ENCODE assay signal across 11 mouse cellular contexts in genomic region chr7:46376172-46377007, GRCm38 (mm10). TPM values are rescaled to one million over a fixed set of nuclear protein-coding genes. Genes with fewer than 3 reads are reported as not detected.
DNase-seq lines count a peak whose midpoint lies in the region; ATAC-seq and TF ChIP-seq lines count a peak whose summit lies in the region.
"Had no signal": no experiment of that assay in that cellular context is flagged by ENCODE, and none has a peak within 500 bp of the region (broad histone marks: within the 10 kb centered on the region; RNA-seq: fewer than 3 reads in every experiment).

Gene Myod1, plus strand, starts transcription at chr7:46376474.

- TF ChIP-seq CTCF in layer of hippocampus, adult 2 months (conservative IDR thresholded peaks at IDR 0.05): no peak

- H3K4me3 ChIP-seq in heart, embryonic 12.5 days: peak within 1 kb of the TSS; percentile 18
- peak within 1 kb of the TSS; percentile 46 for H3K4me3 ChIP-seq in embryonic facial prominence, embryonic 10.5 days
- H3K4me3 ChIP-seq in midbrain, embryonic 16.5 days (ENCODE audit: low read depth, low read length): peak within 1 kb of the TSS; percentile 29
- no peak within 1 kb of the TSS for H3K4me3 ChIP-seq in layer of hippocampus, adult 2 months

- no peak for ATAC-seq in heart, embryonic 12.5 days (ENCODE audit: insufficient number of reproducible peaks, low FRiP score)
- ATAC-seq in midbrain, embryonic 16.5 days: peak; percentile 27; the same call in 1 of the 2 replicates

- no peak within 1 kb of the TSS for H3K9ac ChIP-seq in heart, embryonic 12.5 days
- peak within 1 kb of the TSS; percentile 31; the same call in 1 of the 2 replicates for H3K9ac ChIP-seq in midbrain, embryonic 16.5 days (ENCODE audit: low read depth, low read length)

- peaks cover 96% of the 10 kb centered on the region for H3K27me3 ChIP-seq in heart, embryonic 12.5 days (replicated peaks)
- H3K27me3 ChIP-seq in embryonic facial prominence, embryonic 10.5 days (replicated peaks; ENCODE audit: low read depth, poor library complexity, severe bottlenecking): peaks cover 91% of the 10 kb centered on the region
- peaks cover 58% of the 10 kb centered on the region for H3K27me3 ChIP-seq in midbrain, embryonic 16.5 days (ENCODE audit: control insufficient read depth, insufficient read depth, low read depth, low read length)

- peak within 1 kb of the TSS; percentile 51 for H3K4me2 ChIP-seq in heart, embryonic 12.5 days
- H3K4me2 ChIP-seq in midbrain, embryonic 16.5 days (ENCODE audit: low read length): peak within 1 kb of the TSS; percentile 53

- no peak within 1 kb of the TSS for H3K27ac ChIP-seq in heart, embryonic 12.5 days (ENCODE audit: poor library complexity, severe bottlenecking)
- H3K27ac ChIP-seq in embryonic facial prominence, embryonic 10.5 days (replicated peaks): no peak within 1 kb of the TSS
- no peak within 1 kb of the TSS for H3K27ac ChIP-seq in midbrain, embryonic 16.5 days (ENCODE audit: low read length)
- no peak within 1 kb of the TSS for H3K27ac ChIP-seq in layer of hippocampus, adult 2 months

- DNase-seq in heart, adult 9 months (ENCODE audit: low spot score in 2 of 2): no peak
- peak; percentile 37 for DNase-seq in embryonic facial prominence, embryonic 10.5 days (ENCODE audit: low spot score)
- peak; percentile 51 to 74 for DNase-seq in gastrocnemius, postnatal 4 days (ENCODE audit: low spot score in 2 of 2)
- no peak for DNase-seq in layer of hippocampus, adult 2 months (ENCODE audit: low spot score in 2 of 2)
- no peak for DNase-seq in spleen, postnatal 14 days (ENCODE audit: low spot score in 2 of 2)
- no peak for DNase-seq in ovary, postnatal 14 days (ENCODE audit: low spot score)
- DNase-seq: B cell, adult 2 months; lung, postnatal 14 days had no signal

- H3K36me3 ChIP-seq in heart, embryonic 12.5 days: no peaks in the 10 kb centered on the region
- no peaks in the 10 kb centered on the region for H3K36me3 ChIP-seq in embryonic facial prominence, embryonic 10.5 days (replicated peaks)
- H3K36me3 ChIP-seq in midbrain, embryonic 16.5 days (ENCODE audit: control insufficient read depth, insufficient read depth, low read length): no peaks in the 10 kb centered on the region

- no peaks in the 10 kb centered on the region for H3K9me3 ChIP-seq in heart, embryonic 12.5 days (replicated peaks)
- H3K9me3 ChIP-seq in embryonic facial prominence, embryonic 10.5 days: no peaks in the 10 kb centered on the region
- H3K9me3 ChIP-seq in midbrain, embryonic 16.5 days (replicated peaks; ENCODE audit: control insufficient read depth, low read length, poor library complexity, severe bottlenecking): no peaks in the 10 kb centered on the region

- peaks cover 14% of the 10 kb centered on the region for H3K4me1 ChIP-seq in heart, embryonic 12.5 days (replicated peaks)
- peaks cover 22% of the 10 kb centered on the region for H3K4me1 ChIP-seq in embryonic facial prominence, embryonic 10.5 days
- peaks cover 14% of the 10 kb centered on the region for H3K4me1 ChIP-seq in midbrain, embryonic 16.5 days (ENCODE audit: control insufficient read depth, insufficient read depth, low read length)

- 5% methylated on average over 44 of the region's 44 CpGs for WGBS in heart, embryonic 12.5 days
- WGBS in embryonic facial prominence, embryonic 10.5 days: 4% methylated on average over 44 of the region's 44 CpGs
- 3% methylated on average over 44 of the region's 44 CpGs for WGBS in midbrain, embryonic 16.5 days

RNA-seq across cellular contexts. Expression of gene Myod1, which starts in this region (rescaled TPM):
- 0.30 and 0.50 TPM in 2 replicates for polyA plus RNA-seq in heart, embryonic 12.5 days (2016; fragmentation: Nextera tagmentation; extraction: Ambion mirVana)
- 0.62 and 2.0 TPM in 2 replicates for polyA plus RNA-seq in embryonic facial prominence, embryonic 10.5 days (2016; fragmentation: Nextera tagmentation; extraction: Ambion mirVana)
- 10 to 100 TPM; 63.8 to 76.5 TPM for total RNA-seq in gastrocnemius, postnatal 4 days (2021)
- polyA plus RNA-seq in midbrain, embryonic 16.5 days (2015; fragmentation: Nextera tagmentation; extraction: Ambion mirVana): 0.19 TPM in 1 of 2 replicates, not detected in the other
- total RNA-seq in layer of hippocampus, adult 2 months (2021): under 1 TPM in 1 of 2 experiments, not detected in 1; 0.20 TPM
- total RNA-seq: adrenal gland, postnatal 25 days had no signal

Comparison
In these comparisons a context has a peak if more than half of its experiments do, and no peak if none do; other contexts are left out.
1. RNA of gene Myod1 (total RNA-seq): 63.8 to 76.5 TPM in gastrocnemius, postnatal 4 days; 0.20 TPM in layer of hippocampus, adult 2 months; every median in the first group is over 10 times any median in the second.
2. Peak in ATAC-seq, H3K4me3 ChIP-seq, H3K9ac ChIP-seq and H3K4me2 ChIP-seq in midbrain, embryonic 16.5 days; RNA of the gene not detected or under 1 TPM.
3. DNase-seq: peak in embryonic facial prominence, embryonic 10.5 days (single experiment) and gastrocnemius, postnatal 4 days (2 of 2); none in heart, adult 9 months (0 of 2), layer of hippocampus, adult 2 months (0 of 2), spleen, postnatal 14 days (0 of 2) and ovary, postnatal 14 days (single experiment).